Mouse (Mus musculus) limb, embryonic 14.5 days (tissue): ENCODE data around the gene Zbtb12. TPM values are rescaled to one million over a fixed set of nuclear protein-coding genes. Genes with fewer than 3 reads are reported as not detected.
A peak's percentile ranks its signal among the peaks of the same experiment; 100 is the strongest.

ENCODE experiments used
- ATAC-seq: fragments of 200-750 bp; cut with Nextera tagmentation; 2 replicates; pipeline ENCODE4 v1.8.0; 2017; ENCODE audit warnings: low read depth, moderate number of reproducible peaks, moderate TSS enrichment; ENCODE audit not compliant: low FRiP score
- DNase-seq: peaks from one replicate; pipeline ENCODE4 v3.0.0-alpha.2; 2015; ENCODE audit warnings: low spot score
- H3K27ac ChIP-seq: fragments of 300-500 bp; sonication (generic); replicated peaks from 2 replicates; pipeline ENCODE4 v1.5.1; 2014; ENCODE audit warnings: low read depth, mild to moderate bottlenecking, low read length, moderate library complexity, mixed read lengths
- H3K27me3 ChIP-seq: fragments of 300-500 bp; sonication (generic); 2 replicates; pipeline ENCODE4 v1.6.1; 2014; ENCODE audit warnings: low read length, mixed read lengths; ENCODE audit not compliant: control insufficient read depth, insufficient read depth
- H3K36me3 ChIP-seq: fragments of 300-500 bp; sonication (generic); 2 replicates; pipeline ENCODE4 v1.6.1; 2014; ENCODE audit warnings: mild to moderate bottlenecking, low read length, moderate library complexity, mixed read lengths; ENCODE audit not compliant: control insufficient read depth, insufficient read depth
- H3K4me1 ChIP-seq: fragments of 300-500 bp; sonication (generic); 2 replicates; pipeline ENCODE4 v1.6.1; 2014; ENCODE audit warnings: antibody characterized with exemption, low read length, mixed read lengths; ENCODE audit not compliant: control insufficient read depth, insufficient read depth
- H3K4me2 ChIP-seq: fragments of 300-500 bp; sonication (generic); replicated peaks from 2 replicates; pipeline ENCODE4 v1.6.1; 2014; ENCODE audit warnings: low read depth, mild to moderate bottlenecking, low read length, moderate library complexity; ENCODE audit not compliant: severe bottlenecking
- H3K4me3 ChIP-seq: fragments of 300-500 bp; sonication (generic); replicated peaks from 2 replicates; pipeline ENCODE4 v1.5.1; 2014; ENCODE audit warnings: low read length
- H3K9ac ChIP-seq: fragments of 300-500 bp; sonication (generic); 2 replicates; pipeline ENCODE4 v1.6.1; 2014; ENCODE audit warnings: mild to moderate bottlenecking, low read depth, low read length, moderate library complexity; ENCODE audit not compliant: severe bottlenecking
- H3K9me3 ChIP-seq: fragments of 300-500 bp; sonication (generic); 2 replicates; pipeline ENCODE4 v1.6.1; 2016; ENCODE audit warnings: low read length; ENCODE audit not compliant: control insufficient read depth
- POLR2A ChIP-seq: fragments of 200-500 bp; IDR thresholded peaks from 2 replicates; pipeline ENCODE4 v1.8.0; 2012; ENCODE audit warnings: inconsistent platforms, mild to moderate bottlenecking, moderate library complexity, borderline replicate concordance; ENCODE audit not compliant: insufficient read depth, insufficient read length; ENCODE audit errors: extremely low read depth
- WGBS: fragments of 180-500 bp; shearing (Covaris S2); extraction: QIAGEN DNeasy Blood & Tissue Kit; methylation state at CpG from one replicate; pipeline ENCODE4 v1.1.7; 2014; 5-methylcytosine and 5-hydroxymethylcytosine counted together
- polyA plus RNA-seq, 2 experiments: library from polyadenylated mRNA; depleted of rRNA in 1 of 2; stranded (reverse) in 1 of 2; unstranded in 1 of 2; fragments of >200 nt; fragmentation: Nextera tagmentation in 1 of 2; extraction: Ambion mirVana in 1 of 2; gene quantifications; 2 replicates each; pipeline versions ENCODE4 v1.2.1 to v1.2.3; 2012 to 2014

Gene Zbtb12
- polyA plus RNA-seq, 2 experiments, result 1.5 to 44.3 TPM

DNA sequence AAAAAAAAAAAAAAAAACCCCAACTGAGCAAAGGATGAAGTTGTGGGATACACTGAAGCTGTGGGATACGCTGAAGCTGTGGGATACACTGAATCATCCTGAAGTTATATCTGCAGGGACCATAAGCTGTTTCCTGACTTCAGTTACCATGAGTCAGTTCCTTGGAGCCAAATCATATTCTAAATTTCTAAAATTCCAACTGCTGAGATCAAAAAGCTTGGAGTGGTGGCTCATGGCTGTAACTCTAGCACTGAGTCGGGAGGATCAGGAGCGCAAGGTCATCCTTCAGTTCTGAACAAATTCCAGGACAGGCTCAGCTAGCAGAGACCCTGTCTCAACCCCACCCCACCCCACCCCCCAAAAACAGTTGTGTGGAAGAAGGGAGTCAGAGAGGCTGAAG is 6.3 kb downstream of the Zbtb12 start:
- Histone ChIP-seq H3K4me1 (peaks cover 6% of the 10 kb centered on the region; the same call in 1 of the 2 replicates), H3K36me3 (no peaks in the 10 kb centered on the region), H3K27ac (no peak overlapping the region), H3K9me3 (no peaks in the 10 kb centered on the region), H3K9ac (no peak overlapping the region), H3K4me3 (no peak overlapping the region), H3K27me3 (no peaks in the 10 kb centered on the region), H3K4me2 (no peak overlapping the region)
- TF ChIP-seq POLR2A, result no peak
- ATAC-seq (no peak), DNase-seq (no peak)
- WGBS, result 78% methylated on average over 3 of the region's 3 CpGs

DNA sequence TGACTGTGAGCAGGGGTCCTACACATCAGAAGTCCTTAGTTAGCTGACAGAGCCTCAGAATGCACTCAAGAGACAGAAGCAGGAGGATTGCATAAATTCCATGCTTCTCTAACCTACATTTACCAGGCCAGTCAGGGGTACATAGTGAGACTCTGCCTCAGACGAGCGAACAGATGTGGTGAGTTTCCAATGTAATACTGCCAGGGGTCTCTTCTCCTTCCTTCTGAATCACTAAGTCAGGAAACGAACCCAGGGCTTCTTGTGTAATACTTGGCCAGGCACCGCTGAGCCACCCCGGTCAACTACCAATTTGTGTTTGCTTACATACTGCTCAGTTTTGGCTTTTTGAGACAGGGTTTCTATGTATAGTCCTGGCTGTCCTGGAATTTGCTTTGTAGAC is 8.7 kb downstream of the Zbtb12 start:
- DNase-seq, result no peak
- 78% methylated on average over 5 of the region's 5 CpGs for WGBS
- no peak for ATAC-seq
- TF ChIP-seq POLR2A, result no peak
- Histone ChIP-seq H3K9me3 (no peaks in the 10 kb centered on the region), H3K4me1 (peaks cover 6% of the 10 kb centered on the region; the same call in 1 of the 2 replicates), H3K4me3 (no peak overlapping the region), H3K4me2 (no peak overlapping the region), H3K36me3 (no peaks in the 10 kb centered on the region), H3K27ac (no peak overlapping the region), H3K27me3 (no peaks in the 10 kb centered on the region), H3K9ac (no peak overlapping the region)

DNA sequence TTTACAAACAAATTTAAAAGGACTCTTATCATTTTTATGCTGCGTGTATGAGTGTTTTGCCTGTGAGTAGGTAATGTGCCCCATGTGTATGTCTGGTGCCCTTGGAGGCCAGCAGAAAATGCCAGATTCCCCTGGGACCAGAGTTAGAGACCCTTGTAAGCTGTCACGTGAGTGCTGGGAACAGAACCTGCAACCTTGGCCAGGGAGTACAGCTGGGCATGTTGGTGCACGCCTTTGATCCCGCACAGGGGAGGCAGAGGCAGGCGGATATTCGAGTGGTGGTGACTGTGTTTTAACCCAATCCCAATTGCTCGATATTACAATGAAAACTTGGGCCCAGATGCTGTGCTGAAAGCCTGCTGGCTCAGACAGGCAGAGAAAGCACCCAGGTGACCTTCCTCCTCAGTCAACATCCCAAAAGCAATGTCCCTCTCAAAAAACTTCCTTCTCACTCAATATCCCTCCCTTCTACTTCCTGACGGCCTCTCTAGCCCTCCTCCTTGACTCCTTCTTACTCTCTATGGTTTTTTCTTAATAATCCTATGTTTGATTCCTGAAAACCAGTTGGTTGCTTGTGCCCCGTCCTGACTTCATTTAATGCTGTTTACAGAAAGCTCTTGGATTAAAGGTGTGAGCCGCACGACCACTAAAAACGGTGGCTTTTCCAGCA is 10.9 kb downstream of the Zbtb12 start:
- H3K9me3 ChIP-seq, result no peaks in the 10 kb centered on the region
- ATAC-seq (no peak), DNase-seq (no peak)
- WGBS, result 82% methylated on average over 12 of the region's 12 CpGs
- no peak overlapping the region for H3K27ac ChIP-seq
- H3K4me3 ChIP-seq, result no peak overlapping the region
- TF ChIP-seq POLR2A, result no peak
- no peaks in the 10 kb centered on the region for H3K27me3 ChIP-seq
- H3K4me2 ChIP-seq, result no peak overlapping the region
- H3K9ac ChIP-seq, result no peak overlapping the region
- peaks cover 5% of the 10 kb centered on the region for H3K4me1 ChIP-seq
- H3K36me3 ChIP-seq, result no peaks in the 10 kb centered on the region

DNA sequence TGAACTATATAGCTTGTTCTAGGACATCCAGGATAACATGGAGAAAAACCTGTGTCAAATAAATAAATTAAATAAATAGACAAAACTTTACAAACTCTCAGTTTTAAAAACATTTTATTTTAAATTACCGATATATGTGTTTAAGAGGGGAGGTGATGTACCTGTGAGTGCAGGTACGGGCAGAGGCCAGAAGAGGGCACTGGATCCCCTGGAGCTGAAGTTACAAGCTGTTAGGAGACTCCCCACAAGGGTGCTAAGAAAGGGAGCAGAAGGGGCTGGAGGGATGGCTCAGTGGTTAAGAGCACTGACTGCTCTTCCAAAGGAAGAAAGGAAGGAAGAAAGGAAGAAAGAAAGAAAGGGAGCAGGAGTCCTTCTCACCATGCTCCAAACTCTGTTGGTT is 12.1 kb downstream of the Zbtb12 start:
- no peak for TF ChIP-seq POLR2A
- no peaks in the 10 kb centered on the region for H3K27me3 ChIP-seq
- H3K27ac ChIP-seq, result no peak overlapping the region
- no peak for DNase-seq
- H3K9me3 ChIP-seq, result no peaks in the 10 kb centered on the region
- peaks cover 17% of the 10 kb centered on the region for H3K4me1 ChIP-seq
- peaks cover 5% of the 10 kb centered on the region for H3K36me3 ChIP-seq
- ATAC-seq, result no peak
- H3K4me3 ChIP-seq, result no peak overlapping the region
- no peak overlapping the region for H3K9ac ChIP-seq
- WGBS, result 91% methylated on average over 2 of the region's 2 CpGs
- H3K4me2 ChIP-seq, result no peak overlapping the region

DNA sequence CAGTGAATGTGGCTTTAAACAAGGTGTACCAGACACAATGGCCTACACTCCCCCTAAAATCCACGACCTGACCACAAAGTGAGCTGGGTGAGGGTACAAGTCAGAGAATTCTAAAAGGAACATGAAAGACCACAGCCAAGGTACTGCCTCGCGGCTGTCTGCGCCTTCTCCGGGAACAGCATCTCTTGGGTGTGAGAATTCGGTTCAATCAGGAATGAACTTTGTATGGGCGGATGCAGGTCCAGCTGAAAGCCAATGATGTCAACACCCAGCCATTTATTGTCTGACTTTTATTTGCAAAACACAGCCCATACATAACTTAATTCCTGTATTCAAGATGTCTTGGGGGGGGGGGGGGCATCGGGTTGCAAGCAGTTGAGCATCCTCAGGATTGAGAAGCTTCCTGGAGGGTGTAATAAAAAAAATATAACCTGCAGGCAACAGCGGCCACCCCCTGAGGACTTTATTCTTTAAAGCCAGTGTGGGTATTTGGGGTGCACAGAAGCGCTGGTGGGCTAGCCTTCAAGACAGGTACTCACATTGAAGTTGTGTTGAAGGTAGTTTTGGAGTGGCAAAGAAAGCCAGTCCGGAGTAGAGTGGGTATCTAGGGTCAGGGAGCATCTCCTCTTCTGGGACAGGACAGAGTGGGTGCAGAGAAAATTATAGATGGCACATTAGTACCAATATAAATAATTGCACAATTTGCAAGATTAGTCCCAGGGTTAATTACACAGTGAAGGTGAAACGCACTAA is 14.0 kb downstream of the Zbtb12 start:
- ATAC-seq (no peak), DNase-seq (no peak)
- Histone ChIP-seq H3K4me3 (peak overlapping the region; percentile 78), H3K27ac (peak overlapping the region; percentile 61), H3K9ac (0 out of 2 replicates have a peak overlapping the region, but pooled peaks have one; percentile 86), H3K36me3 (peaks cover 8% of the 10 kb centered on the region), H3K9me3 (no peaks in the 10 kb centered on the region), H3K4me2 (peak overlapping the region; percentile 87), H3K4me1 (peaks cover 26% of the 10 kb centered on the region), H3K27me3 (no peaks in the 10 kb centered on the region)
- 72% methylated on average over 12 of the region's 12 CpGs for WGBS
- TF ChIP-seq POLR2A, result no peak
